Mouse (Mus musculus) embryonic facial prominence, embryonic 15.5 days (tissue): ENCODE measurements around the gene Casp7. TPM values are rescaled to one million over a fixed set of nuclear protein-coding genes. Genes with fewer than 3 reads are reported as not detected.

Experiments
- ATAC-seq: fragments of 200-750 bp; cut with Nextera tagmentation; 2 replicates; pipeline ENCODE4 v1.8.0; 2017; ENCODE audit warnings: low read depth, moderate TSS enrichment; ENCODE audit not compliant: insufficient number of reproducible peaks, low FRiP score, low TSS enrichment
- H3K27ac ChIP-seq: fragments of 300-500 bp; sonication (generic); replicated peaks from 2 replicates; pipeline ENCODE4 v1.5.1; 2015; ENCODE audit warnings: mild to moderate bottlenecking, inconsistent platforms
- H3K27me3 ChIP-seq: fragments of 300-500 bp; sonication (generic); 2 replicates; pipeline ENCODE4 v1.6.1; 2015; ENCODE audit warnings: inconsistent platforms
- H3K36me3 ChIP-seq: fragments of 300-500 bp; sonication (generic); 2 replicates; pipeline ENCODE4 v1.6.1; 2015; ENCODE audit warnings: mild to moderate bottlenecking, inconsistent platforms
- H3K4me1 ChIP-seq: fragments of 300-500 bp; sonication (generic); 2 replicates; pipeline ENCODE4 v1.6.1; 2015; ENCODE audit warnings: inconsistent platforms
- H3K4me2 ChIP-seq: fragments of 300-500 bp; sonication (generic); replicated peaks from 2 replicates; pipeline ENCODE4 v1.6.1; 2015; ENCODE audit warnings: mild to moderate bottlenecking, inconsistent platforms
- H3K4me3 ChIP-seq: fragments of 300-500 bp; sonication (generic); replicated peaks from 2 replicates; pipeline ENCODE4 v1.5.1; 2015; ENCODE audit warnings: mild to moderate bottlenecking, inconsistent platforms
- H3K9ac ChIP-seq: fragments of 300-500 bp; sonication (generic); 2 replicates; pipeline ENCODE4 v1.6.1; 2015; ENCODE audit warnings: inconsistent platforms
- H3K9me3 ChIP-seq: fragments of 300-500 bp; sonication (generic); replicated peaks from 2 replicates; pipeline ENCODE4 v1.6.1; 2016; ENCODE audit warnings: inconsistent platforms
- WGBS: fragments of 180-500 bp; shearing (Covaris S2); methylation state at CpG from one replicate; pipeline ENCODE4 v1.1.7; 2015; 5-methylcytosine and 5-hydroxymethylcytosine counted together
- polyA plus RNA-seq: library from polyadenylated mRNA; unstranded; fragments of >200 nt; fragmentation: Nextera tagmentation; extraction: Ambion mirVana; gene quantifications from 2 replicates; pipeline ENCODE4 v1.2.1, GENCODE M21; 2015

Casp7 gene
- polyA plus RNA-seq, 1 experiment from 2014 or later: 25.0 TPM

DNA sequence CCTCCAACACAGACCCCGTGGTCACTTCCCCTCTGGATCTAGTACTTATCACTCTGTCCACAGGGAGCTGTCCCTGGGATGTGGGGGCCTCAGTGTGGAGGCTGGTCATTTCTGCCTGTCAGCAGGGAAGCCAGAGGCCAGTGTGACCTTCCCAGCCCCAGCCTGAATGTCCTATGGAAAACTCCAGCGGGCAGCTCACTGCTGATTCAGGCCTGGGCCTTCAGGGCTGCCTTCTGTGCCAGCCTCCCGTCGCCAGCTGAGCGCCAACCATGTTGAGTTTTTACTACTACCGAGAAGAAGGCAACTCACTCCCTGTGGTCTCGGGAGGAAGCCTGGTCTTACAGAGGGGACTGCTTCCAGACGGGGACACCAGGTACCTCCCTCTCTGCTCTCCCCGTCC lies 28.6 kb downstream of the Casp7 start:
- Histone ChIP-seq H3K27ac (peak overlapping the region; percentile 24; the same call in 1 of the 2 replicates), H3K4me1 (peaks cover 22% of the 10 kb centered on the region), H3K36me3 (no peaks in the 10 kb centered on the region), H3K4me2 (no peak overlapping the region), H3K9ac (no peak overlapping the region), H3K27me3 (no peaks in the 10 kb centered on the region), H3K9me3 (no peaks in the 10 kb centered on the region), H3K4me3 (no peak overlapping the region)
- no peak for ATAC-seq
- WGBS: 71% methylated on average over 9 of the region's 9 CpGs

DNA sequence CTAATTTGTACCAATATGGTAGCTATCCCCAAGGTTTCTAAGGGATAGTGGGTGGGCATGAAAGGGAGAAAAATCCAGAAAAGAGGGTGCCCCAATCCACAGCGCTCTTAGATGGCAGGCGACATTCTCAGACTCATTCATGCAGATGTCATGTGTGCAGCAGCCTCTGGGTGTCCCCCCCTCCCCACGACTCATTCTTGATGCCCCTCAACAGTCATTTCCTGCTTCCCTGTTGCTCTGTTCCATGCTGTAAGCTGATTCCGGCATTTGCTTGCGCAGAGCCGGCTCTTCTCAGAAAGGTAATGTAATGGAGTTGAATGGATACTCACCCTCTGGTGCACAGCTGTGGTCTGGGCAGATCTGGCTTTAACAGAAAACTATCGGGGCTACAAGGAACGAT lies 33.4 kb downstream of the Casp7 start:
- no peak overlapping the region for H3K27ac ChIP-seq
- 0 out of 2 replicates have a peak, but pooled peaks cover 5% of the 10 kb centered on the region for H3K36me3 ChIP-seq
- H3K27me3 ChIP-seq: no peaks in the 10 kb centered on the region
- no peaks in the 10 kb centered on the region for H3K9me3 ChIP-seq
- no peak overlapping the region for H3K4me2 ChIP-seq
- WGBS: 48% methylated on average over 8 of the region's 8 CpGs
- H3K4me1 ChIP-seq: peaks cover 5% of the 10 kb centered on the region; the same call in 1 of the 2 replicates
- ATAC-seq: no peak
- no peak overlapping the region for H3K4me3 ChIP-seq
- no peak overlapping the region for H3K9ac ChIP-seq

DNA sequence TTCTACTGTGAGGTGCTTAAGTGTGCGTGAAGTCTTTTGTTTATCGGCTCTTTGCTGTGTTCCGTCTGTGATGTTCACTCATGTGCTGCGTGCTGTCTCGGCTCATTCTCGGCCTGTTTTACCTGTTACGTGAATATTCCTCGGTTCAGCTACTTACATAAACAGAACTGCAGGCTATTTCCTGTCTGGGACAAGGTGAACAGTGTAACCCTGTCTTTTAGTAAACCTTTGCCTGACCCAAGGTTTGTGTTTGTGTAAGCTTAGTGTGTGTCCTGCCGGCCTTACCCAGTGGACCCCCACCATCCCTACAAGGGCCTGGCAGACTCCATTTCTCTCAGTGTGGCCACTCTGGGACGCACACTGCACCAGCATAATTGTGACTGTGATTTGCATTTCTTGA lies 35.8 kb downstream of the Casp7 start:
- no peaks in the 10 kb centered on the region for H3K27me3 ChIP-seq
- 0 out of 2 replicates have a peak, but pooled peaks cover 5% of the 10 kb centered on the region for H3K36me3 ChIP-seq
- H3K9ac ChIP-seq: no peak overlapping the region
- no peak overlapping the region for H3K4me3 ChIP-seq
- H3K9me3 ChIP-seq: no peaks in the 10 kb centered on the region
- no peak overlapping the region for H3K27ac ChIP-seq
- ATAC-seq: no peak
- WGBS: 55% methylated on average over 10 of the region's 10 CpGs
- no peaks in the 10 kb centered on the region; the same call in 1 of the 2 replicates for H3K4me1 ChIP-seq
- no peak overlapping the region for H3K4me2 ChIP-seq

DNA sequence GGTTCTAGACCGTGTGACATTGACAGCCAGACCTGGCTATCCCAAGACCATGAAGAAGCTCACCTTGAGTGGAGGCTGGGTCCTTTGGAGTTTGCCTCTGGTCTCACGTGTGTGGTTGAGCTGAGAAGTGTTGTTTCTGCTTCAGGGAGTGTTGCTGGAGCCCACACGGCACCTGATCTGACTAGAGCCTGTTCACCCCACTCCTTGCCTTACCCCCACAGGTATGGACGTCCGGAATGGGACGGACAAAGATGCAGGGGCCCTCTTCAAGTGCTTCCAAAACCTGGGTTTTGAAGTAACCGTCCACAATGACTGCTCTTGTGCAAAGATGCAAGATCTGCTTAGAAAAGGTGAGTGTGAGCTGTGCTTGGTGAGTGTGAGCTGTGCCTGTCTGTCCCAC lies 36.7 kb downstream of the Casp7 start:
- H3K4me1 ChIP-seq: peaks cover 4% of the 10 kb centered on the region
- H3K4me2 ChIP-seq: no peak overlapping the region
- H3K27ac ChIP-seq: no peak overlapping the region
- no peaks in the 10 kb centered on the region for H3K27me3 ChIP-seq
- H3K36me3 ChIP-seq: 0 out of 2 replicates have a peak, but pooled peaks cover 5% of the 10 kb centered on the region
- no peak overlapping the region for H3K4me3 ChIP-seq
- 89% methylated on average over 7 of the region's 7 CpGs for WGBS
- H3K9me3 ChIP-seq: no peaks in the 10 kb centered on the region
- ATAC-seq: no peak
- no peak overlapping the region for H3K9ac ChIP-seq

DNA sequence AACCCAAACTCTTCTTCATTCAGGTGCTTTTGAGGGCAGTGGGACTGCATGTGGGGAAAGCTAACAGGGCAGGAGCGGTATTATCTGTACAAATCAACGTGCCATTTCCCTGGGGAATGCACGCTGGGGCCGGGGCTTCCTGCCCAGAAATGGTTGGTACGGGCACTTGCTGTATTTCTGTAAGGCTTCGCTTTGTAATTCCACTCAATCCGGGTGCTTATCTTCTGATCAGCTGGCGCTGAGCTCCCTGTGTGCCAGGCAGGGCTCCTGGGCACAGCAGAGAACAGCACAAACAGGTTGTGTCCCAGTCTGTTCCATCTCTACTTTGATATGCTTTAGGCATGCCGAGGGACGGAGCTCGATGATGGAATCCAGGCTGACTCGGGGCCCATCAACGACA lies 39.5 kb downstream of the Casp7 start:
- WGBS: 65% methylated on average over 13 of the region's 13 CpGs
- Histone ChIP-seq H3K9ac (no peak overlapping the region), H3K4me3 (no peak overlapping the region), H3K27ac (no peak overlapping the region), H3K4me1 (peaks cover 4% of the 10 kb centered on the region), H3K27me3 (no peaks in the 10 kb centered on the region), H3K36me3 (peaks cover 10% of the 10 kb centered on the region; the same call in 1 of the 2 replicates), H3K9me3 (no peaks in the 10 kb centered on the region), H3K4me2 (no peak overlapping the region)
- ATAC-seq: no peak

DNA sequence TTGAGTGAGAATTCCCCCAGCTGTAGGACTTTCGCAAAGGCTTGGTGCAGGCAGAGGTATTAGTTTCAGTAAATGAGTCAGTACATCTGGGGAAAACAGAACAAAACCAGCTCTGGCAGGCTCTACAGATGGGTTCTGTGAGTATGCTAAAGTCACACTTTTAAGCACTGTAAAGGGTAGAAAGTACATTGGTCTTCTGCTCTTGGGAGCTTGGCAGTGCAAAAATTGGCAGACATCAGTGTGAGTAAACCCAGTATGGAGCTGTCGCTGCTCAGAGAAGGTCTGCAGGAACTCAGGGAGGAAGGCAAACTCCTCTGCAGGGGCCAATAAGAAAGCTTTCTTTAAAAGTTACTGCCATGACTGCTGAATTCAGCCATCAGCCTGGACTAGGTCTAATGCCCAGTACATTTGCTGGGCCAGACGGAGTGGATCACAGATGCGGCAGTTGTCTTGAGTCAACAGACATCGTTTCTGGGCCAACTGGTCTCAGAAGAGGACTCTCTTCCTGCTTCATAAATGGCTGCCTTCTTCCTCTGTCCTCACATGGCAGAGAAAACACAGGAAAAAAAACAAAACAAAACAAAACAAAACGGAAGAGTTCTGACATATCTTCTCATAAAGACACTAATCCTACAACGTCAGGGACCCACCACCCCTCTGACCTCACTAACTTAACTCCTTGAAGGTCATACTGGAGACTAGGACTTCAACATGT lies 41.6 kb downstream of the Casp7 start:
- Histone ChIP-seq H3K9me3 (no peaks in the 10 kb centered on the region), H3K36me3 (peaks cover 5% of the 10 kb centered on the region; the same call in 1 of the 2 replicates), H3K4me1 (peaks cover 4% of the 10 kb centered on the region), H3K4me3 (no peak overlapping the region), H3K27me3 (no peaks in the 10 kb centered on the region), H3K4me2 (no peak overlapping the region), H3K9ac (no peak overlapping the region), H3K27ac (no peak overlapping the region; the same call in 1 of the 2 replicates)
- ATAC-seq: no peak
- WGBS: 71% methylated on average over 7 of the region's 7 CpGs

DNA sequence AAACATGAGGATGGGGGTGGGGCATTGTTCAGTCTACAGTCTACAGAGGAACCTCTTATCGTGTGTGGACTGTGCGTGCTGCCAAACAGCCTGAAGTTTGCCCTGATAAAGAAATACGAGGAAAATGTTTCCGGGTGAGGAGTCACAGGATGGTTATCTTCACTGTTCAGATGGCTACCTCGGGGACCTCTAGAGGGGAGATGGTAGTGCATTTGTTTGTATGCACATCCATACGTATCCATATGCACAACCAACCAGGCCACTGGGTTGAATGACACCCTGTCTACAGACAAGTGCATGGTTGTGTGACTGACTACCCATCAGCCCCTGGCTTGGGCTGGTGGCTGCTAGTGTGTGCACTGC lies 42.1 kb downstream of the Casp7 start:
- H3K27ac ChIP-seq: no peak overlapping the region
- H3K27me3 ChIP-seq: no peaks in the 10 kb centered on the region
- no peak overlapping the region for H3K4me3 ChIP-seq
- H3K9me3 ChIP-seq: no peaks in the 10 kb centered on the region
- H3K4me1 ChIP-seq: peaks cover 4% of the 10 kb centered on the region
- ATAC-seq: no peak
- no peak overlapping the region for H3K9ac ChIP-seq
- WGBS: 92% methylated on average over 6 of the region's 6 CpGs
- H3K36me3 ChIP-seq: peaks cover 5% of the 10 kb centered on the region; the same call in 1 of the 2 replicates
- H3K4me2 ChIP-seq: no peak overlapping the region

DNA sequence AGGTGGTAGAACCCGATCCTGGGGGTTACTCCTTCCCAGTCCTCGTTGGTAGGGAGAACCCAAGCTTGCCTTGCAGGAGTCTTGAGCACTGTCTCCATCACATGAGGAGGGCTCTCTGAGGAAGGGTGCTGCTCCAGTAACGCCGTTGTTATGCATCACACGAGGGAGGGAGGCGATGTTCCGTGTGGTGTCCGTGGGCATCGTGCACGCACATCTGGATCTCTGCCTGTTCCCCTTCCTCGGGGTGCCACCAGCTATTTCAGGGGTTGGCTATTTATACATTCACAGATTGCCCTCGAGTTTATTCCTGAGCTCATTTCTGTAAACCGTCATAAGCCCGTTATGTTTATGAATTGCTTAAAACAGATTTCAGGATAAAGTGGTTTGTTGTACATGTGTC lies 46.5 kb downstream of the Casp7 start:
- Histone ChIP-seq H3K9ac (no peak overlapping the region), H3K4me2 (no peak overlapping the region), H3K4me1 (no peaks in the 10 kb centered on the region; the same call in 1 of the 2 replicates), H3K27me3 (no peaks in the 10 kb centered on the region), H3K4me3 (no peak overlapping the region), H3K9me3 (no peaks in the 10 kb centered on the region), H3K27ac (no peak overlapping the region), H3K36me3 (peaks cover 5% of the 10 kb centered on the region; the same call in 1 of the 2 replicates)
- 59% methylated on average over 14 of the region's 14 CpGs for WGBS
- no peak for ATAC-seq

DNA sequence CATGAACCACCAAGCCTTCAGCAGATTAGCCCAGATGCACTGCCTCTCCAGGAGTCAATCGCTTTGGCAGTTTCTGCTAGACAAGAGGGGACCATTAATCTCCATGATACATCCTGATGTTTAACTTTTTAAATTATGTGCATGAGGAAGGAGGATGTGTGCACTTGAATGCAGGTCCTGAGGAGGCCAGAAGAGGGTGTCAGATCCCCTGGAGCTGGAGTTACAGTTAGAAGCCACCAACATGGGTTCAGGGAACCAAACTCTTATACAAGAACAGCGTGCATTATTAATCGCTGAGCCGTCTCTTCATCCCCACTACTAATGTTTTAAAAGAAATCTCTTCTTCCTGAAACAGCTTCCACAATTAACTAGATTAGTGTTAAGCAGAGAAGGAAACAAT lies 51.9 kb downstream of the Casp7 start:
- no peak overlapping the region for H3K4me2 ChIP-seq
- 93% methylated on average over 4 of the region's 4 CpGs for WGBS

DNA sequence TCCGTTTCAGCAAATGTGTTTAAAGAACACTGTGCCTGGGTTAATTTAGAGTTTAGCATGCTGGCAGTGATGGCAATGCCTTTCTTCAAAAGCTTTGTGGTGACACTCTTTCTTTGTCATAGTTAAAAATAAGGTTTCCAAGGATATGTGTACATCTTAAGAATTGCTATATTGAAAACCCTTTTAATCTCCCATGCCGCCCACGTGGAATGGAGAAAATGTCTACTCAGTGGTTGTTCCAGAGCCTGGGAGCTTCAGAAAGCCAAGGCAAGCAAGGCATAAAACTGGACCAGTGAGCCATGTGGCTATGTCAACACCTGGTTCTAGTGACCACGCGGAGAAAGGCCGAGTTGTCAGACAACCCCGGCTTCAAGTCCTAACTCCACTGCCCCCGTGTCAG lies 52.6 kb downstream of the Casp7 start:
- Histone ChIP-seq H3K4me2 (no peak overlapping the region), H3K9ac (no peak overlapping the region), H3K4me1 (no peaks in the 10 kb centered on the region; the same call in 1 of the 2 replicates), H3K36me3 (no peaks in the 10 kb centered on the region), H3K27ac (no peak overlapping the region), H3K9me3 (no peaks in the 10 kb centered on the region), H3K4me3 (no peak overlapping the region), H3K27me3 (no peaks in the 10 kb centered on the region)
- no peak for ATAC-seq
- 87% methylated on average over 8 of the region's 8 CpGs for whole genome bisulfite sequencing

More for the DNA sequence above, 51.9 kb downstream of the Casp7 start:
- Histone ChIP-seq H3K27ac (no peak overlapping the region), H3K4me3 (no peak overlapping the region), H3K36me3 (no peaks in the 10 kb centered on the region), H3K4me1 (no peaks in the 10 kb centered on the region; the same call in 1 of the 2 replicates), H3K9me3 (no peaks in the 10 kb centered on the region), H3K9ac (no peak overlapping the region), H3K27me3 (no peaks in the 10 kb centered on the region)
- no peak for ATAC-seq

DNA sequence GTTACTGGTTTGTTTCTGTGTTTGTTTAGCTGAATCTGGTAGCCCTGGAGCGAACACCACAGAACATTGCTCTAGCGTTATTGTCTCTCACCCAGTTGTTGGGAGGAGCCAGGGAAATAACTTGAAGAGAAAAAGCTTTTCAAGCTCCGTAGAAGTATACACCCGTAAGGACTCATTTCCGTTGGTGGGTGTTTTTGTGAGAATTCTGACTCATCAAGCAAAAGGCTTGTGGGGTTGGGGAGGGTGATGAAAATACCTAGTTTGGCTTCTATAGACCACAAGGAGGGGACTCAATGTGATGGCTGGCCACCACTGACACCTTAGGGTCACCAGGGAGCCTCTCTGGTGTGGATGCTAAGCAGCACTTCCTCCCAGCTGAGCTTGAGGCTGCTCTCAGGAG lies 54.0 kb downstream of the Casp7 start:
- Histone ChIP-seq H3K4me3 (no peak overlapping the region), H3K36me3 (no peaks in the 10 kb centered on the region), H3K27ac (no peak overlapping the region), H3K4me1 (no peaks in the 10 kb centered on the region), H3K4me2 (no peak overlapping the region), H3K9ac (no peak overlapping the region), H3K9me3 (no peaks in the 10 kb centered on the region), H3K27me3 (no peaks in the 10 kb centered on the region)
- 74% methylated on average over 5 of the region's 5 CpGs for WGBS
- no peak for ATAC-seq

DNA sequence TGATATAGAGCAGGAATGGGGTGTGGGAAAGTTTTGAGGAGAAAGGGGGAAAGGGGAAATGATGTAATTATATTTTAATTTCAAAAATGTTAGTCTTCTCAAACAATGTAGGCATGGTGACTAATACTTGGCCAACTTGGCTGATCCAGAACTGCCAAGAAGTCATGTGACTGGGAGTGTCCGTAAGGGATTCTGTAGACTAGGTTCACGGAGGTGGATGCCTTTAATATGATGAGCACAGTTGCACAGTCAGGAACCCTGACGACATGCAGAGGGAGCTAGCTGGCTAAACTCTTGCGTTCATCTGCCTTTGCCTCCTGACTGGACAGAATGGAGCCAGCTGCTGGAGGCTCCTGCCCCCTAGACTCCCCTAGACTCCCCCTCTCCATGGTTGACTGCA lies 54.9 kb downstream of the Casp7 start:
- no peak for ATAC-seq
- no peak overlapping the region for H3K4me3 ChIP-seq
- no peak overlapping the region for H3K9ac ChIP-seq
- H3K4me1 ChIP-seq: no peaks in the 10 kb centered on the region
- WGBS: 77% methylated on average over 4 of the region's 4 CpGs
- H3K9me3 ChIP-seq: no peaks in the 10 kb centered on the region
- no peaks in the 10 kb centered on the region for H3K27me3 ChIP-seq
- H3K27ac ChIP-seq: no peak overlapping the region
- no peaks in the 10 kb centered on the region for H3K36me3 ChIP-seq
- no peak overlapping the region for H3K4me2 ChIP-seq
